Mouse (Mus musculus) MEL (cell line): ENCODE data around the gene Actr3.

ENCODE experiments used
- GATA1 ChIP-seq: IDR thresholded peaks from 2 replicates; pipeline ENCODE4 v1.6.1; 2011; ENCODE audit warnings: low read depth, low read length, improper control_type of control experiment
- POLR2A ChIP-seq, 2 experiments: IDR thresholded peaks; 2 replicates each; pipeline ENCODE4 v1.6.1; 2011 to 2012; ENCODE audit warnings: low read length in 2 of 2, mild to moderate bottlenecking in 2 of 2, control low read depth in 1 of 2, improper control_type of control experiment in 1 of 2, low read depth in 1 of 2, moderate library complexity in 1 of 2; ENCODE audit not compliant: control insufficient read depth in 1 of 2, insufficient read depth in 1 of 2, poor library complexity in 1 of 2
- SMC3 ChIP-seq: IDR thresholded peaks from 2 replicates; pipeline ENCODE4 v1.6.1; 2011; ENCODE audit warnings: low read depth, low read length, improper control_type of control experiment
- TCF12 ChIP-seq: IDR thresholded peaks from 2 replicates; pipeline ENCODE4 v1.6.1; 2014; ENCODE audit warnings: low read depth, mild to moderate bottlenecking, inconsistent platforms, low read length, improper control_type of control experiment, moderate library complexity
- UBTF ChIP-seq: IDR thresholded peaks from 2 replicates; pipeline ENCODE4 v1.6.1; 2012; ENCODE audit warnings: low read depth, mild to moderate bottlenecking, inconsistent platforms, low read length, improper control_type of control experiment, moderate library complexity, borderline replicate concordance; ENCODE audit not compliant: insufficient read depth

- TF ChIP-seq GATA1 (no peak), TCF12 (no peak), SMC3 (no peak), POLR2A (IDR thresholded peaks at IDR 0.05; ENCODE audit: control insufficient read depth in 1 of 2, insufficient read depth in 1 of 2, low read depth in 1 of 2, low read length in 2 of 2, poor library complexity in 1 of 2) (no peak), UBTF (no peak)
Measured at GRCm38 (mm10) chr1:125419906-125420305, 15.6 kb downstream of the Actr3 start.
